Mouse (Mus musculus) common myeloid progenitor, adult 5-6 weeks (primary cell): ENCODE data around the gene Jaml. TPM values are rescaled to one million over a fixed set of nuclear protein-coding genes. Genes with fewer than 3 reads are reported as not detected.

Experiments
- ATAC-seq: replicated peaks from 2 replicates; pipeline ENCODE4 v1.8.0; 2016; ENCODE audit warnings: low read depth, mild to moderate bottlenecking, moderate TSS enrichment, inconsistent platforms; ENCODE audit not compliant: poor library complexity, severe bottlenecking
- total RNA-seq: library from RNA; stranded (forward); fragments of 200-1000, 187-1606 nt; gene quantifications from 2 replicates; pipeline ENCODE4 v1.2.3, GENCODE M21; 2017

The Jaml gene
- total RNA-seq, 1 experiment from 2014 or later, result 1.6 TPM

DNA sequence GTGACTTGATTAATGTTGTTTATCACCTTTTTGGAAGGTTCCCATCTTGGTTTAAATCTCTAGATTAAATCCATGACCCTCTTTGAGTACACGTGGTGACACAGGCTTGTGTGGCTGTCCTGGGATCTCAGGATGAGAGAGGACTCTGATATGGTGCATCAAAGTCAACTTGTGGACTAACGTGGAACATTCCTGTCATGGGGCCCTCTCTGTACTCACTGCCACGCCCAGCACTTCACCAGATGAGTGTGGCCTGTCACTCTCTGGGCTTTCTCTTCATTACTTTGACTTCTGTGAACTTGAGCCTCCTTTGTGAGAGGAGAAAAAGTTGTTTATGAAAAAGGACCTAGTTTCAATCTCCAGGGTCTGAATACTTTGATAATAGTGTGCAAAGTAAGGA lies 7.2 kb upstream of the Jaml start:
- no peak for ATAC-seq

DNA sequence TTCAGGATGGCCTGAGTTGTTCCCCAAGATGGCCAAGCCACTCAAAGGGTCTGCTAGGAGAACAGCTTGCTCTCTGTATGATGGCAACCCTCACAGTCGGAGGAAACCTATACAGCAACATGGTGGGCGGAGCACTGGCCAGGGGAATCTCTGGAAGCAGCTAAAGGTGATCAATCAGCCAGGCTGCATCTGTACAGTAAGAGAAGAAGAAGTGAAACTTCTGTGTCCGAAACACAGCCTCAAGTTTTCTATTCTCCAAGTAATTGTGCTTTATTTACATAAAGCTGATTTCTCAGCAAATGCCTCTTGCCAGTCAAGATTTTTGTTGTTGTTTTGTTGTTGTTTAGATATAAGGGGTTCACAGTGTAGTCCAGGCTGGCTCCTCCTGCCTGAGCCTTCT lies 1.1 kb upstream of the Jaml start:
- peak; percentile 26; the same call in 1 of the 2 replicates for ATAC-seq

DNA sequence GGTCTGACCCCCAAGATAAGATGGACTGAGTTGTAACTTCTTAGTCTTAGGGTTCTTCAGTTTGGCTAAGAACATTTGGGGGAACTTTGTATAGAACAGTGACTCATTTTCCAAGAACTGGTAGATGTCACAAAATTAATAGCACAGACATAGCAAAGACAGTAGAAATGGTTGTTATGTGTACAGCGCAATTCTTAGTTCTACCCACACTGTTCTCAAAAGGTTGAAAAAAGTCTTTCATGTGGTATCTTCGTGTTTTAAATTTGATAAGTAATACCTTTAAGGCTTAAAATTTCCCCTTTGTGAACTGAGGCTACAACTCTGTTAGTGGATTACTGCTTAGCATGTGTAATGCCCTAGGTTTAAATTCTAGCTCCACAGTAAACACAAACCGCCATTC lies 4.1 kb downstream of the Jaml start:
- ATAC-seq, result no peak

DNA sequence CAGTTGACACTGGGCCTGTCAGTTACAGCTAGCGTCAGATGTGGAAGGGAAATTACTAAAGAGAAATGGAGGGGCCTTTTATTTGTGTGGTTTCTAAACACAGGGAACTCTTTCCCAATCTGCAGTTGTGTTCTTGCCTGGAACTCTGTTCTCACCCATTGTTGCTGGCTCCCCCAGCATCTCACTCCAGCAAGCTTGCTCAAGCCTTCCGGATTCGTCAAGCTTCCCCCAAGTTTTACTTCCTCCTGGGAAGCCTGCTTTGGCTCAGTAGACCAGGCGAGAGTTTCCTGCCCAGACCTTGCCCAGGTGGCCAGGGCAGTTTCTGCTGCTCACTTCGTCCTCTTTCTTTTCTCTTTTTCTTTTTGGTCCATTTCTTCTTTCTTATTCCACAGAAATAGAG lies 5.6 kb downstream of the Jaml start:
- peak; percentile 74 for ATAC-seq

DNA sequence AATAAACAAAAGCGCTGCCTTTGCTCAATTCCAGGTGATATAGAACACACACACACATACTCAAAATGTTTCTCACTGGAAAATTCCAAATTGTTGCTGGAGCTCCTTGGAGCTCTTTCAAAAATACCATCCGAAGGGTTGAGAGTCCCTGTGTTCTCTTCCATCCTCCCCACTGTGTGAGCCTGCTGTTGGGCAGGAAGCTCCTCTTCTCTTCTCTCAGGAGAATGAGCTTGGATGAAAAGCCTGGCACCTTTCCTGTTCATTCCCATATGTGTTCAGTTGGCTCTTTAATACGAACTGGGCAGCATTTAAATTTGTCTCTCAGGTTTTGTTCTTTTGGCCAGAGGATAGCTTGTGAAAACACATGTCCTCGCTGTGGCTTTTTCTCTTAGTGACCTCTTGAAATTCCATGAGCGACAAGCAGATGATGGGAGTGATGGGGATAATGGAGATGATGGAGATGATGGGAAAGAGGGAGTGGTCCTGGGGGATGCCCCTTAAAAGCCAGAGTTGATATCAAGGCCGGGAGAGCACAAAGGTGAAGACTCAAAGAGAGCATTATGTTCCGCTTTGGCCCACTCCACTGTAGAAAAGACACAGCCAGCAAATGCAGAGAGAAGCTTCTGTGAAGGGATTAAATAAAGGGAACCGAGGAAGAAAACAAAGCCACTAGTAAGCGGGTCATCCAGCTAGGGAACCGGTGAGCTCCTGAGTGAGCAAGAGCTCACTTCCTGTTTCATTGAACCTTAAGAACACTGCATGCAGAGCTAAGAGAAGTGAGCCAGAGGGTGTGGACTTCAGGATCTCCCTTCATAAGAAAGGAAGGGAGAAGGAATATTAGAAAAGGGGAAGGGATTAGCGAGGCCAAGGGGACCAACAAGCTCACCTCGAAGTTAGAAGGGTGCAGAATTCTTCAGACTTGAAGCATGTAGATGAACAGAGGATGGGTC lies 7.0 kb downstream of the Jaml start:
- ATAC-seq, result peak; percentile 66

DNA sequence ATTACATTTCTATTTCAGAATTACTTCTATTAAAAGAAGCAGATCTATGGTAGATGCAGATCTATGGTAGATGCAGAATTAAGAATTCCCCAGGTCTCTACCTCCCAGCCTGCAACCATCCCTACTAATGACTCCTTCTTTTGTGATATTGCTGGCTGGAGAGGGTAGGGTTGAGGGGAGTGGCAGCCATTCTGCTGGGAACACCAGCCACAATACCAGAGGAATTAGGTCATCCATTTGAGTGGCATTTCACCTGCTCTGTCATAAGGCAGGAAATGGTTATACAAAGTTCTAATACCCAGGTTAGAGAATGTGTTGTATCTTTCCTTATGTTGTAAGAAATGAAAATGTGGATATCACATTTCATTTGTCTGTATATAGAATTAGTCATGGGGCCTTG lies 9.1 kb downstream of the Jaml start:
- no peak for ATAC-seq

DNA sequence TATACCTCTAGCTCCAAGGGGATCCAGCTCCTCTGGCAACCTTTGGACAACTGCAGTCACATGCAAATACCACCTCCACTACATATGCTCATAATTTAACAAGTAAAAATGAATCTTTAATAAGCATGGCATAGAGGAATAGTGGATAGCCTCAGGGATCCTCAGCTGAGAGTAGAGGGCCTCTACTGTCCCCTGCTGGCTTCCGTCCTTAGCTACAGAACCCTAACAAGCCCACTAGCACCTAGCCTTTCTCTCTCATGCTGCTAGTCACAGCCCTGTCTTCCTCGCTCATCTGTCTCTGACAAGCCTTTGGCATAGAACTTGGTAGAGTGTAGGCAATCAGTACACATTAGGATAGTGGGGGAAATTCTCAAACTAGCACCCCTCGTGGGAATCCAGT lies 11.8 kb downstream of the Jaml start:
- 0 out of 2 replicates have a peak, but pooled peaks have one; percentile 18 for ATAC-seq

DNA sequence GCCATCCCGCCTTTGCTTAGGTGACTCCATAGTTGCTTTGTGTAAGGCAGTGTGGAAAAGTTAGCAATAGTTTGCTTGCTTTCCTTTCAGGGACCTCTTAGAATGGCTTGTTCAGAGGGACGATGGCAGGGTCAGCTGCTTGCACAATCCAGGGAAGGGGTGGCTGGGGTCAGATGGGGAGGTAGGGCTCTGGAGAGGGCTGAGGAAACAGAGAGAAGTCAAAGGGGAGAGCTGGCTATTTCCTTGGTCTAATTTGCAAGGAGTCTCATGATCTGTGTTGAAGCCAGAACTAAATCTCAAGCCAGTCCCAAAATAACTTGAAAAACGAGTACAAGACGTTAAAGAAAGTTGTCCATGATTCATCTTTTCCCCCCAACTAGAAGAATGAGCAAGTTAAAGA lies 13.7 kb downstream of the Jaml start:
- no peak for ATAC-seq

DNA sequence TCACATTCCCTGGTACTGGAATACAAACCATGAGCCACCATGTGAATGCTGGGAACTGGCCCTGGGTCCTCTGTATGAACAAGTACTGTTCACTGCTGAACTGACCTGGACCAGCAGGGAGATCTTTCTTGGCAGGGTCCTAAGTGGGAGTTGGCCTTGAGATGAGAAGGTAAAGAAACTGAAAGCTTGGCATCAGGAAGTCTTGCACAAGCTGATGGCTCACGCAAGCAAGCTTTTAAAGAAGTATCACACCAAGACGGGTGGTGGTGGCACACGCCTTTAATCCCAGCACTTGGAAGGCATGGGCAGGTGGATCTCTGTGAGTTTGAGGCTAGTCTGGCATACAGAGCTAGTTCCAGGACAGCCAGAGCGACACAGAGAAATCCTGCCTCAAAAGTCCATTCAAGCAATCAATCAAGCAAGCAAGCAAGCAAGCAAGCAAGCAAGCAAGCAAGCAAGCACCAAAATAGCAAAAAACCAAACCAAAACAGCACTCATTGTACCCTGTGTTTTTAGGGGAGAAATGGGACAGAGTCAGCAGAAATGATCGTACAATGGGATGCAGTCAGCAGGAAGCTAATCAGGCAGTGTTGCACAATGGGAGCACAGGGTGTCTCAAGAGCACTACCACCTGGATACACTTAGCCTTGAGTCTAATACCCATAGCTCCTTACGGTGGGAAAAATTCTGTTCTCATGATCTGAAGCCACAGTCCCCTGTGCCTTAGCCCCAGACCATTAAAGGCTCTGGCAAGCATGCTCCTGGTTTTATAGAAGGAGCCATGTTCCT lies 16.4 kb downstream of the Jaml start:
- ATAC-seq, result peak; percentile 34; the same call in 1 of the 2 replicates

DNA sequence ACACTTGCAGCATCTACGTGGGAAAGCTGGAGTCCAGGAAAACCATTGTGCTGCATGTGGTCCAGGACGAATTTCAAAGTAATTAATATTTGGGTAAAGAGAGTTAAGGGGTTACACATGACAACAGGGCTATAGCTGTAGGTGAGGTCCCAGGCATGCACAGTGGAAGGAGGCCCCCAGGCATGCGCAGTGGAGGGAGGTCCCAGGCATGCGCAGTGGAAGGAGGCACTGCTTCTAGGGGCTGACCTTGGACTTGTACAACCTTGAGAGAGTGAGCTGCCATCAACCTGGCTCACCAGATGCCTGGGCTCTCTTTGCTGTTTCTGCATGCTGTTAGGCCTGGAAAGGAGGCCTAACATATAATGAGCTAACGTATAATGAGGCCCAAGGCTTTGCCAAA lies 18.9 kb downstream of the Jaml start:
- ATAC-seq, result no peak

DNA sequence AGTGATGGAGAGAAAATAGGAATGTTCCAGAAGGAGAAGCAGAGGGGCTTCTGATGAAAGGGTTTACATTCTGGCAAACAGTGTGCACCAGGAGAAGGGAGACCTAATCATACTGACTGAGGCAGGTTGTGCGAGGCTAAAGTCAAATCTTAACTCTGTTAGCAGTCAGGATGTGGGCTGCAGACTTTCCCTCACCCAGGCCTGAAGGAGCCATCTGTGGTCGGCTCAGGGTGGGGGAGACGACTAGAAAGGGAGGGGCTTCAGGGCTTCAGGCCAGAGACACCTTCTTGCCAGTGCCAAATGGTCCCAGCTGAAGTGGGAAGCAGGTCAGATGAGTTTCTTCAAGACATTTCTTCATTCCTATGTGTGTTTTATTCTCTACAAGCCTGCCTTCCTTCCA lies 19.4 kb downstream of the Jaml start:
- peak; percentile 81 for ATAC-seq

DNA sequence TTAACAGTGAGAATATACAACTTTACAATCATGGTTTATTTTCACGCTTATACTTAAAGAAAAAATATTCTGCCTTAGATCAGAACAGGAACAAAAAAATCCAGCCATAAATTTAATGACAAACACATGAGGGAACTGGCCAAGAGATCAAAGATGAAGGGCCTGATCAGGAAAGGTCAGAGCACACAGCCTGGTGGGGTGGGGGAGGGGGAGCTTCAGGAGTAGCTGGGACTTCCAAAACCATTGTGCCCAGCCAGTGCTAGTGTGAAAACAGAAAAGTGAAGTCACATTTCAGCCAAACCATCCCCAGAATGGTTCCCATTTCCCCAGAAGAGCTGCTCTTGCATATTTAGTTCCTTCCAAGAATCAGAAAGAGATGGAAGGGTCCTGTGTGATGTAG lies 23.5 kb downstream of the Jaml start:
- ATAC-seq, result no peak

DNA sequence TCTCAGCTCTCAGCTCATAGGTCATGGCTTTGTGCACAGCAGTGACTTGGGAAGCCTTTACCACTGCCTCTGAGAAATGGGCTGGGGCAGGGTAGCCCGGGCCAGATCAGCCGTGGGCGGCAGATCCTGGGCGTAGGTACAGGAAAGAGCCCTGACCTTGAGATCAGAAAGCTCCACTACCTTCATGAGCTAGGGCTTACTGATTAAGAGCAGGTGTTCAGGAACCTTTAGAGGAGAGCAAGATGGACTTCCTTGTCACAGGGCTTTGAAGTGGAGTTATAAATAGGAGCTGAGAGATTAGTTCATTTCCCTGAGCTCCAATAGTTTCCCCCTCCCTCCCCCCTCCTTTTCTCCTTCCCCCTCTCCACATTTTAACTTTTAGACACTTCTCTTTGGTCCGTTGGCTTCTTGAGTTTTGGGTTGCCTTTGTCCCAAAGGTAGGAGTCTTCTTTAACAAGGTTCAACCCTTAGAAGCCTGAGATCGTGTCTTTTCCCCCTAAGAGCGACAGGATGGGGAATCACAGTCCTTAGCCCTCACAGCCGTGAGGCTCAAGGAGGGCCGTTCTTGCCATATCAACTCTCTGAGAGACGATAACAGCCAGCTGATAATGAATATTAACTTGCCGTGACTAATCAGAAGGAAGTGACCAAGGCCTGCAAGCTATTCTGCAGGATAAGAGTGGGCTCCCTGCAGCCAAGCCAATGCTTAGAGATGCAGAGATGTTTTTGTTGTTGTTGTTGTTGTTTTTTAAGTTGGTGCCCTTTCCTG lies 24.4 kb downstream of the Jaml start:
- no peak for ATAC-seq

DNA sequence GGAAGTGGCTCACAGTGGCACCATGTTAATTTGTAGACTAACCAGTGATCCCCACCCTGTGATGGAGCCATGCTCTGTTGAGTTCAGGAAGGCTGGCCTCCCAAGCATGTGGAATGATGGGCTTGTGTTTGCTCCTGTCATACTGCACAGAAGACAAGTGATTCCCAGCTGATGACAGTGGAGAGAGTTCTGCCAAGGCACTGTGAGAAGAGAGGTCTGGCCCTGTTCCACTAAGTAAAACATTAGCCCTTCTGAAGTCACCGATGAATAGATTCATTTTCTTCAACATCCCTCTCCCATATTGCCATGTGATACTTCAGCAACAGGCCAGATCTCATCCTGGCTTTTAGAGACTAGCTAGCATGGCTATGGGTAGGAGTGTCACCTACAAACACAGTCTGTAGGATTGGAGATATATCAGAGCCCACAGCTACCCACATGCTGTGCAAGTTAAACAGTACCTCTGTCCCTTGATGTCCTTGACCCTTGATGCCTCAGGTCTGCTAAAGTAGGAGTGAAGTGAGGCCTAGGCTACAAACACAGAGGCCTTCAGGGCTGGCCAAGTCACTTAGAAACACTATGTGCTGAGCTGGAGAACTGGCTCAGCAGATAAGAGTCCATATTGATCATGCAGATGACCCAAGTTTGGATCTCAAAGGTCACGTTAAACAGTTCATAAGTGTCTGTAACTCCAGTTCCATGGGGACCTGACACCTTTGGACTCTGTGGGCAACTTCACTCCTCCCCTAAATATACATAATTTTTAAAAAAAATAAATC lies 26.8 kb downstream of the Jaml start:
- no peak for ATAC-seq

DNA sequence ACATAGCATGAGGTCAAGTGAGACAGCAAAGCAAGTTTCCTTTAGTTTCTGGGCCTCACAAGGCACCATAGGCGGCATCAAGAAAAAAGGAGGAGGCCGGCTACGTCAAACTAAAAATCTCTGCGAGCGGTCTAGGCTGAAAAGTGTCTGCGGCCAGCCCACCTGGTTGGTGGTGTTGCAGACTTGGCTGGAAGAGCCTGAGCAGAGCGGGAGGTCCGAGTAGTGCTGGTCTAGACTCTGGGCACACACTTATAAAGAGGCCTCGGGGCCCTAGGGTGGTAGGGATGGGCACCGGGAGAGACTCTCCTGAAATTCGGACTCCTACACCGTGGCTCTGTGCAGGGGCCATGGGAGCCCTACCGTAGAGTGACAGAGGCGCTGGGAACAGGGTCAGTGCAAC lies 36.7 kb downstream of the Jaml start:
- ATAC-seq, result no peak

DNA sequence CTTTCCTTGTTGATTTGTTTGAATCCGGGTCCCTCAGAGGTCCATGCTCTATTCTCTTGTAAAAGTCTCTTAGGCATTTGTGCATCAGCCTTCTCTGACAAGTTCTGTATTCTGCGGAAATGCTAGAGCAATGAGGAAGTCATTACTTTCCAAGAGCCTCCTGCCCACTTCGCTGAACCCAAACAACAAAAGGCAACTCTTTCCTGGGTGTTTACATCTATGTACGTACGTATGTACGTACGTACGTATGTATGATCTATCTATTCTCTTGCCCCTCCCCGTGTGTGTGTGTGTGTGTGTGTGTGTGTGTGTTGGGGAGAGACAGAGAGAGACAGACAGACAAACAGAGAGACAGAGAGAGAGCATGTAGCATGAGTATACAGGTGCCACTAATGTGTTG lies 37.8 kb downstream of the Jaml start:
- peak; percentile 55 for ATAC-seq

DNA sequence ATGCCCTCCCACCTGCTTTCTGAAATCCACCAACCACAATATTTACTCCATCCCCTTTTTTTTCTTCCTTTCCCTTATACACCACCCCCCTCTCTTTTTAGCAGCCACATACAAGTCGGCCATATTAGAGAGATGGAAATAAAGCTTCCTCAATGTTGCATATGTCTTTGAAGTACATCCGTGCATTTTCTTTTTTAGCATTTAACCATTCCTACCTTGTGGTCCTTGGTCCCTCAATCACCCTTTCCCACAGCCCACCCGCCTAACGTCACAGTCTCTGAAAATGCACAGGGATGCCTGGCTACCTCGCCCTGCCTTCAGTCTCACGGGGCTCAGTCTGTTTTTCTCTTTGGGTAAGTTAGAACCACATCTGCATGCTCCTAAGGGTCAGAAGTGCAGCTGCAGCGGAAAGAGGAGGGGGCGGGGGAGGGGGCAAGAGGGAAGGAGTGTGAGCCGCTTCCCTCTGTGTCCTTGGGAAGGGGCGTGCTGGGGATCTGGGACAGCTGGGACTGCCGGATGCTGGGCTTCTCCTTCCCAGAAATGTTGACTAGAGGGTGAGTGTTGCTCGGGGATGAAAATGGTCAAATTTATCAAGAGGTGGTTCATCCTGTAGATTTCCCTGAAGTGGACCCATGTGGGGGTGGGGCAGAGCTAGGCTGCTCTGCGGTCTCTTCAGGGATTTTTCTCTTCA lies 38.9 kb downstream of the Jaml start, which contains the start of gene Scn2b:
Gene Scn2b, plus strand, starts transcription at position 42 of the 691 bp plus-strand sequence.
- no peak for ATAC-seq

DNA sequence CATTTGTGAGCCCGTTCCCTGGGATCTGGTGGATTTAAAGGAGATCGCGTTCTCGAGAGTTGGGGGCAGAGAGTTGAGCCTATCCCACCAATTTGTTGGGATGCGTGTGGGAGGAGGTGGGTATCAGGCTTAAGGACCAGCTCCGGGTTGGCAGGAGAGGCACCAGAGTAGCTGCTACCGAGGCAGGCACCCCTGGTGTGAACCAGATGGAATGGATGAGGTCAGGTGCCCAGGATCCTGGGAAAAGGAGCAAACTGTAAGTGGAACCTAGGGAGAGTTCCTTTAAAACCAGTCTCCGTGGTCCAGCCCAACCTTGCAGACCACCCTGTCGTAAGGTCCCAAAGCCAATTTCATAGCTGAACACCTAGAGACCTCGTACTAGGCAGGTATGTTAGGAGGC lies 39.6 kb downstream of the Jaml start:
- no peak for ATAC-seq

DNA sequence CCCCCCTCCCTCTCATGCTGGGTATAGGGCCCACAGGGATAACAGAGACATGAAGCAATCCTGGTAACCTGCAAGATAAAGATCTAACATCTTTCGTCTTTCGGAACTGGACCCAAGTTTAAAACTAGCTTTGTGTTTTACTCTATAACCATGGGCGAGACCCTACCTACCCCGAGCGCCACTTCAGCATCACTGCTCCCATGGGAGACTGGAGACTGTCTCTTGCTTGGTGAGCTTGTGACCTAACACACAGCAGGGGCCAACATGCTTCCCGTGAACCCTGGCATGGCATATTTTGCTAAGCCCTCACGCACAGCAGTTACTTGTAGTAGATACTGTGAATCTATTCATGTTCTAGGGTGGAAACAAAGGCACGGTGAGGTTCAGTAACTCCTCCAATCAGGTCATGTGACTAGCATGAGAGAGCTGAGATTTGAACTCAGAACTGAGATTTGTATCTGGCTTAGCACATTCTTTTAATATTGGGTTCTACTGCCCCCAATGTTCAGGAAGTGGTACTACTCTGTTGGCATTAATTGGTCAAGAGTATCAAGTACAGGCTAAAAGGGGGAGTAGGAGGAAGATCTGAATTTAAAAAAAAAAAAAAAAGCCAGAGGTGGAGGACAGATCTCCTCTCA lies 40.5 kb downstream of the Jaml start:
- ATAC-seq, result no peak
